Mouse (Mus musculus): ENCODE measurements at regions not wholly inside any gene's neighbourhood (a gene's known extent, or its start where the extent isn't known, plus 50 kb on each side); places are given as distances from the start of the nearest gene placed in this dataset.
A peak's percentile ranks its signal among the peaks of the same experiment; 100 is the strongest.

- DNase-seq (ENCODE audit: low spot score): no peak
These were observed 58.6 kb downstream of the Isg20 start for GRCm38 (mm10) chr7:78971644-78972313.

- DNase-seq (ENCODE audit: low spot score): no peak
These were observed 63.5 kb upstream of the Acan start for GRCm38 (mm10) chr7:78989751-78990206.

- peak; percentile 86 for DNase-seq (ENCODE audit: low spot score)
These were observed 62.8 kb upstream of the Acan start for GRCm38 (mm10) chr7:78990302-78991038.

- DNase-seq (ENCODE audit: low spot score): no peak
These were observed 60.3 kb upstream of the Acan start for GRCm38 (mm10) chr7:78992991-78993390.

- no peak for DNase-seq (ENCODE audit: low spot score)
These were observed 59.1 kb upstream of the Acan start for GRCm38 (mm10) chr7:78994134-78994533.

GRCm38 (mm10) chr7:78995034-78995433, 58.2 kb upstream of the Acan start:
- no peak for DNase-seq (ENCODE audit: low spot score)

GRCm38 (mm10) chr7:78995820-78996219, 57.5 kb upstream of the Acan start:
- no peak for DNase-seq (ENCODE audit: low spot score)
